Mouse (Mus musculus): ENCODE data around the gene Strn4.

Strn4 gene

GRCm38 (mm10) chr7:16815351-16815941 is at the start of gene Strn4:
Gene Strn4, plus strand, starts transcription at chr7:16815889.
- DNase-seq (ENCODE audit: low read depth, low spot score) = peak; percentile 65

GRCm38 (mm10) chr7:16766443-16766842 is 49.2 kb upstream of the Strn4 start:
- DNase-seq (ENCODE audit: low read depth, low spot score) = no peak

- no peak for DNase-seq (ENCODE audit: low read depth, low spot score)
These were observed 39.8 kb upstream of the Strn4 start for GRCm38 (mm10) chr7:16775888-16776287.

- no peak for DNase-seq (ENCODE audit: low read depth, low spot score)
These were observed 35.6 kb upstream of the Strn4 start for GRCm38 (mm10) chr7:16780076-16780475.

GRCm38 (mm10) chr7:16780825-16781554 is 34.7 kb upstream of the Strn4 start, which contains the start of gene Slc1a5:
Gene Slc1a5, plus strand, starts transcription at chr7:16781340.
- DNase-seq (ENCODE audit: low read depth, low spot score) = peak; percentile 93

- no peak for DNase-seq (ENCODE audit: low read depth, low spot score)
These were observed 34.2 kb upstream of the Strn4 start for GRCm38 (mm10) chr7:16781555-16781815.

- no peak for DNase-seq (ENCODE audit: low read depth, low spot score)
These were observed 33.7 kb upstream of the Strn4 start for GRCm38 (mm10) chr7:16781816-16782554.

GRCm38 (mm10) chr7:16782555-16783125 is 33.0 kb upstream of the Strn4 start:
- no peak for DNase-seq (ENCODE audit: low read depth, low spot score)

- no peak for DNase-seq (ENCODE audit: low read depth, low spot score)
These were observed 32.4 kb upstream of the Strn4 start for GRCm38 (mm10) chr7:16783224-16783688.

- no peak for DNase-seq (ENCODE audit: low read depth, low spot score)
These were observed 31.8 kb upstream of the Strn4 start for GRCm38 (mm10) chr7:16783758-16784415.

GRCm38 (mm10) chr7:16784498-16784976 is 31.2 kb upstream of the Strn4 start:
- DNase-seq (ENCODE audit: low read depth, low spot score) = no peak

GRCm38 (mm10) chr7:16785541-16786083 is 30.1 kb upstream of the Strn4 start:
- DNase-seq (ENCODE audit: low read depth, low spot score) = no peak

GRCm38 (mm10) chr7:16792316-16792715 is 23.4 kb upstream of the Strn4 start:
- DNase-seq (ENCODE audit: low read depth, low spot score) = no peak

GRCm38 (mm10) chr7:16793010-16793725 is 22.5 kb upstream of the Strn4 start:
- no peak for DNase-seq (ENCODE audit: low read depth, low spot score)

GRCm38 (mm10) chr7:16794886-16795285 is 20.8 kb upstream of the Strn4 start:
- no peak for DNase-seq (ENCODE audit: low read depth, low spot score)

GRCm38 (mm10) chr7:16804409-16805028 is 11.2 kb upstream of the Strn4 start:
- no peak for DNase-seq (ENCODE audit: low read depth, low spot score)

- no peak for DNase-seq (ENCODE audit: low read depth, low spot score)
These were observed 7.8 kb upstream of the Strn4 start for GRCm38 (mm10) chr7:16807936-16808335.

GRCm38 (mm10) chr7:16808647-16809046 is 7.0 kb upstream of the Strn4 start:
- DNase-seq (ENCODE audit: low read depth, low spot score) = no peak

GRCm38 (mm10) chr7:16809739-16810138 is 6.0 kb upstream of the Strn4 start:
- peak; percentile 63 for DNase-seq (ENCODE audit: low read depth, low spot score)

GRCm38 (mm10) chr7:16810399-16810919 is 5.2 kb upstream of the Strn4 start:
- no peak for DNase-seq (ENCODE audit: low read depth, low spot score)

Data from embryo, embryonic 11.5 days (tissue).